Mouse (Mus musculus): ENCODE measurements around the gene Sec11a. TPM values are rescaled to one million over a fixed set of nuclear protein-coding genes. Genes with fewer than 3 reads are reported as not detected.

Sec11a gene
- polyA plus RNA-seq, 1 experiment = 112 TPM

- Histone ChIP-seq H3K4me3 (ENCODE audit: insufficient read depth, poor library complexity, severe bottlenecking) (peak overlapping the region; percentile 53), H3K36me3 (ENCODE audit: control insufficient read depth, insufficient read depth) (no peaks in the 10 kb centered on the region), H3K79me3 (ENCODE audit: low read depth) (no peaks in the 10 kb centered on the region), H3K79me2 (ENCODE audit: control insufficient read depth, insufficient read depth) (peaks cover 13% of the 10 kb centered on the region), H3K27me3 (ENCODE audit: control insufficient read depth, insufficient read depth, insufficient read length) (no peaks in the 10 kb centered on the region), H3ac (ENCODE audit: control insufficient read depth, insufficient read length, low read depth) (peak overlapping the region; percentile 58)
- TF ChIP-seq CTCF (IDR thresholded peaks at IDR 0.05; ENCODE audit: control insufficient read depth, insufficient read depth, insufficient read length) (no peak), CEBPB (IDR thresholded peaks at IDR 0.05; ENCODE audit: low read depth) (no peak), USF1 (IDR thresholded peaks at IDR 0.05; ENCODE audit: low read depth) (no peak), MAX (IDR thresholded peaks at IDR 0.05) (no peak), MYOG (IDR thresholded peaks at IDR 0.05; ENCODE audit: control insufficient read depth, extremely low read depth, insufficient read length) (no peak)
These were observed 45.9 kb downstream of the Sec11a start for GRCm38 (mm10) chr7:80901541-80902274.

- Histone ChIP-seq H3ac (ENCODE audit: control insufficient read depth, insufficient read length, low read depth) (peak within 1 kb of the TSS; percentile 76), H3K79me2 (ENCODE audit: control insufficient read depth, insufficient read depth) (peaks cover 13% of the 10 kb centered on the region), H3K27me3 (ENCODE audit: control insufficient read depth, insufficient read depth, insufficient read length) (no peaks in the 10 kb centered on the region), H3K4me3 (ENCODE audit: insufficient read depth, poor library complexity, severe bottlenecking) (peak within 1 kb of the TSS; percentile 53), H3K79me3 (ENCODE audit: low read depth) (no peaks in the 10 kb centered on the region), H3K36me3 (ENCODE audit: control insufficient read depth, insufficient read depth) (peaks cover 2% of the 10 kb centered on the region)
- no peak for TF ChIP-seq MYOG (IDR thresholded peaks at IDR 0.05; ENCODE audit: control insufficient read depth, extremely low read depth, insufficient read length)
- no peak for TF ChIP-seq CEBPB (IDR thresholded peaks at IDR 0.05; ENCODE audit: low read depth)
- TF ChIP-seq MYOD1 (IDR thresholded peaks at IDR 0.05; ENCODE audit: control insufficient read depth, insufficient read length, low read depth) = no peak
- TF ChIP-seq USF1 (IDR thresholded peaks at IDR 0.05; ENCODE audit: low read depth) = no peak
- TF ChIP-seq MAX (IDR thresholded peaks at IDR 0.05) = peak; percentile 46
- TF ChIP-seq FOSL1 (IDR thresholded peaks at IDR 0.05; ENCODE audit: insufficient read depth, low read length, poor library complexity, severe bottlenecking) = no peak
- TF ChIP-seq CTCF (IDR thresholded peaks at IDR 0.05; ENCODE audit: control insufficient read depth, insufficient read depth, insufficient read length) = no peak
These were observed 46.6 kb downstream of the Sec11a start, which contains the start of gene Wdr73 for GRCm38 (mm10) chr7:80900944-80901501. Gene Wdr73 (minus strand): TSS chr7:80901269.

- no peak for TF ChIP-seq MYOG (IDR thresholded peaks at IDR 0.05; ENCODE audit: control insufficient read depth, extremely low read depth, insufficient read length)
- TF ChIP-seq USF1 (IDR thresholded peaks at IDR 0.05; ENCODE audit: low read depth) = no peak
- TF ChIP-seq CEBPB (IDR thresholded peaks at IDR 0.05; ENCODE audit: low read depth) = no peak
- TF ChIP-seq FOSL1 (IDR thresholded peaks at IDR 0.05; ENCODE audit: insufficient read depth, low read length, poor library complexity, severe bottlenecking) = no peak
- TF ChIP-seq MAX (IDR thresholded peaks at IDR 0.05) = no peak
- no peak for TF ChIP-seq CTCF (IDR thresholded peaks at IDR 0.05; ENCODE audit: control insufficient read depth, insufficient read depth, insufficient read length)
- no peak for TF ChIP-seq MYOD1 (IDR thresholded peaks at IDR 0.05; ENCODE audit: control insufficient read depth, insufficient read length, low read depth)
These were observed 49.9 kb downstream of the Sec11a start for GRCm38 (mm10) chr7:80897721-80898120.

GRCm38 (mm10) chr7:80897134-80897533 lies 50.4 kb downstream of the Sec11a start:
- peaks cover 13% of the 10 kb centered on the region for H3K79me2 ChIP-seq (ENCODE audit: control insufficient read depth, insufficient read depth)
- H3ac ChIP-seq (ENCODE audit: control insufficient read depth, insufficient read length, low read depth) = no peak overlapping the region
- no peaks in the 10 kb centered on the region for H3K79me3 ChIP-seq (ENCODE audit: low read depth)
- no peak overlapping the region for H3K4me3 ChIP-seq (ENCODE audit: insufficient read depth, poor library complexity, severe bottlenecking)
- no peaks in the 10 kb centered on the region for H3K27me3 ChIP-seq (ENCODE audit: control insufficient read depth, insufficient read depth, insufficient read length)
- no peak for TF ChIP-seq MYOG (IDR thresholded peaks at IDR 0.05; ENCODE audit: control insufficient read depth, extremely low read depth, insufficient read length)
- peaks cover 16% of the 10 kb centered on the region for H3K36me3 ChIP-seq (ENCODE audit: control insufficient read depth, insufficient read depth)

More at GRCm38 (mm10) chr7:80897721-80898120, 49.9 kb downstream of the Sec11a start:
- peaks cover 16% of the 10 kb centered on the region for H3K36me3 ChIP-seq (ENCODE audit: control insufficient read depth, insufficient read depth)
- no peak overlapping the region for H3K4me3 ChIP-seq (ENCODE audit: insufficient read depth, poor library complexity, severe bottlenecking)
- H3K79me2 ChIP-seq (ENCODE audit: control insufficient read depth, insufficient read depth) = peaks cover 13% of the 10 kb centered on the region
- no peaks in the 10 kb centered on the region for H3K27me3 ChIP-seq (ENCODE audit: control insufficient read depth, insufficient read depth, insufficient read length)
- H3K79me3 ChIP-seq (ENCODE audit: low read depth) = no peaks in the 10 kb centered on the region
- no peak overlapping the region for H3ac ChIP-seq (ENCODE audit: control insufficient read depth, insufficient read length, low read depth)

- Histone ChIP-seq H3K79me3 (ENCODE audit: low read depth) (no peaks in the 10 kb centered on the region), H3K27me3 (ENCODE audit: control insufficient read depth, insufficient read depth, insufficient read length) (no peaks in the 10 kb centered on the region), H3ac (ENCODE audit: control insufficient read depth, insufficient read length, low read depth) (no peak overlapping the region), H3K36me3 (ENCODE audit: control insufficient read depth, insufficient read depth) (peaks cover 26% of the 10 kb centered on the region), H3K4me3 (ENCODE audit: insufficient read depth, poor library complexity, severe bottlenecking) (no peak overlapping the region), H3K79me2 (ENCODE audit: control insufficient read depth, insufficient read depth) (peaks cover 3% of the 10 kb centered on the region)
- no peak for TF ChIP-seq MYOD1 (IDR thresholded peaks at IDR 0.05; ENCODE audit: control insufficient read depth, insufficient read length, low read depth)
- no peak for TF ChIP-seq USF1 (IDR thresholded peaks at IDR 0.05; ENCODE audit: low read depth)
- TF ChIP-seq CEBPB (IDR thresholded peaks at IDR 0.05; ENCODE audit: low read depth) = no peak
- TF ChIP-seq MYOG (IDR thresholded peaks at IDR 0.05; ENCODE audit: control insufficient read depth, extremely low read depth, insufficient read length) = no peak
- TF ChIP-seq FOSL1 (IDR thresholded peaks at IDR 0.05; ENCODE audit: insufficient read depth, low read length, poor library complexity, severe bottlenecking) = no peak
- no peak for TF ChIP-seq CTCF (IDR thresholded peaks at IDR 0.05; ENCODE audit: control insufficient read depth, insufficient read depth, insufficient read length)
- no peak for TF ChIP-seq MAX (IDR thresholded peaks at IDR 0.05)
These were observed 52.6 kb downstream of the Sec11a start for GRCm38 (mm10) chr7:80894815-80895519.

All from C2C12 (cell line).